Mouse (Mus musculus): ENCODE measurements around the gene Sgms1.

- TF ChIP-seq POLR2A (IDR thresholded peaks at IDR 0.05; ENCODE audit: borderline replicate concordance, extremely low read depth, low read depth, low read length) (no peak), CTCF (IDR thresholded peaks at IDR 0.05; ENCODE audit: insufficient read depth, low read length) (no peak)
Measured at GRCm38 (mm10) chr19:32372373-32372772, 17.1 kb downstream of the Sgms1 start.

Measured in lung, adult 2 months (tissue).